Mouse (Mus musculus): ENCODE results near the gene 4933427D14Rik. TPM values are rescaled to one million over a fixed set of nuclear protein-coding genes. Genes with fewer than 3 reads are reported as not detected.

4933427D14Rik gene
- polyA plus RNA-seq, 1 experiment = 5.8 TPM

GRCm38 (mm10) chr11:72226020-72226791 lies 18.9 kb upstream of the 4933427D14Rik start:
- no peak for TF ChIP-seq CTCF (IDR thresholded peaks at IDR 0.05; ENCODE audit: low read depth, low read length)
- TF ChIP-seq POLR2A (IDR thresholded peaks at IDR 0.05; ENCODE audit: borderline replicate concordance, low read depth, low read length) = no peak
- Histone ChIP-seq H3K27ac (ENCODE audit: insufficient read depth, low read depth, low read length) (no peak overlapping the region), H3K4me3 (ENCODE audit: insufficient read depth, low read length) (no peak overlapping the region), H3K4me1 (ENCODE audit: control insufficient read depth, insufficient read depth, low read length) (peaks cover 2% of the 10 kb centered on the region; the same call in 1 of the 2 replicates)

- no peak for TF ChIP-seq POLR2A (IDR thresholded peaks at IDR 0.05; ENCODE audit: borderline replicate concordance, low read depth, low read length)
- TF ChIP-seq CTCF (IDR thresholded peaks at IDR 0.05; ENCODE audit: low read depth, low read length) = peak; percentile 53
- H3K4me3 ChIP-seq (ENCODE audit: insufficient read depth, low read length) = no peak overlapping the region
- no peak overlapping the region for H3K27ac ChIP-seq (ENCODE audit: insufficient read depth, low read depth, low read length)
- H3K4me1 ChIP-seq (ENCODE audit: control insufficient read depth, insufficient read depth, low read length) = peaks cover 2% of the 10 kb centered on the region; the same call in 1 of the 2 replicates
Observed at GRCm38 (mm10) chr11:72224865-72225264, 17.6 kb upstream of the 4933427D14Rik start.

GRCm38 (mm10) chr11:72223414-72223813 lies 16.2 kb upstream of the 4933427D14Rik start:
- Histone ChIP-seq H3K27ac (ENCODE audit: insufficient read depth, low read depth, low read length) (no peak overlapping the region), H3K4me3 (ENCODE audit: insufficient read depth, low read length) (no peak overlapping the region), H3K4me1 (ENCODE audit: control insufficient read depth, insufficient read depth, low read length) (peaks cover 2% of the 10 kb centered on the region; the same call in 1 of the 2 replicates)
- no peak for TF ChIP-seq POLR2A (IDR thresholded peaks at IDR 0.05; ENCODE audit: borderline replicate concordance, low read depth, low read length)
- TF ChIP-seq CTCF (IDR thresholded peaks at IDR 0.05; ENCODE audit: low read depth, low read length) = no peak

- TF ChIP-seq POLR2A (IDR thresholded peaks at IDR 0.05; ENCODE audit: borderline replicate concordance, low read depth, low read length) (no peak), CTCF (IDR thresholded peaks at IDR 0.05; ENCODE audit: low read depth, low read length) (peak; percentile 97)
- 0 out of 2 replicates have a peak overlapping the region, but pooled peaks have one; percentile 31 for H3K27ac ChIP-seq (ENCODE audit: insufficient read depth, low read depth, low read length)
- peaks cover 13% of the 10 kb centered on the region for H3K4me1 ChIP-seq (ENCODE audit: control insufficient read depth, insufficient read depth, low read length)
- no peak overlapping the region for H3K4me3 ChIP-seq (ENCODE audit: insufficient read depth, low read length)
Observed at GRCm38 (mm10) chr11:72221278-72221677, 14.0 kb upstream of the 4933427D14Rik start.

GRCm38 (mm10) chr11:72217116-72217515 lies 9.9 kb upstream of the 4933427D14Rik start:
- TF ChIP-seq CTCF (IDR thresholded peaks at IDR 0.05; ENCODE audit: low read depth, low read length) (no peak), POLR2A (IDR thresholded peaks at IDR 0.05; ENCODE audit: borderline replicate concordance, low read depth, low read length) (no peak)
- peak overlapping the region; percentile 47 for H3K27ac ChIP-seq (ENCODE audit: insufficient read depth, low read depth, low read length)

GRCm38 (mm10) chr11:72215410-72215797 lies 8.1 kb upstream of the 4933427D14Rik start, which contains the start of gene Med31:
Gene Med31 (minus strand): TSS chr11:72215592.
- no peak for TF ChIP-seq CTCF (IDR thresholded peaks at IDR 0.05; ENCODE audit: low read depth, low read length)
- TF ChIP-seq POLR2A (IDR thresholded peaks at IDR 0.05; ENCODE audit: borderline replicate concordance, low read depth, low read length) = no peak
- Histone ChIP-seq H3K4me3 (ENCODE audit: insufficient read depth, low read length) (peak within 1 kb of the TSS; percentile 74), H3K4me1 (ENCODE audit: control insufficient read depth, insufficient read depth, low read length) (peaks cover 20% of the 10 kb centered on the region), H3K27ac (ENCODE audit: insufficient read depth, low read depth, low read length) (peak within 1 kb of the TSS; percentile 5; the same call in 1 of the 2 replicates)

More at GRCm38 (mm10) chr11:72217116-72217515, 9.9 kb upstream of the 4933427D14Rik start:
- Histone ChIP-seq H3K4me1 (ENCODE audit: control insufficient read depth, insufficient read depth, low read length) (peaks cover 22% of the 10 kb centered on the region), H3K4me3 (ENCODE audit: insufficient read depth, low read length) (no peak overlapping the region)

- Histone ChIP-seq H3K4me1 (ENCODE audit: control insufficient read depth, insufficient read depth, low read length) (peaks cover 20% of the 10 kb centered on the region), H3K4me3 (ENCODE audit: insufficient read depth, low read length) (peak overlapping the region; percentile 74), H3K27ac (ENCODE audit: insufficient read depth, low read depth, low read length) (peak overlapping the region; percentile 5; the same call in 1 of the 2 replicates)
- TF ChIP-seq CTCF (IDR thresholded peaks at IDR 0.05; ENCODE audit: low read depth, low read length) (no peak), POLR2A (IDR thresholded peaks at IDR 0.05; ENCODE audit: borderline replicate concordance, low read depth, low read length) (no peak)
Observed at GRCm38 (mm10) chr11:72214591-72215409, 7.5 kb upstream of the 4933427D14Rik start.

- no peak for TF ChIP-seq POLR2A (IDR thresholded peaks at IDR 0.05; ENCODE audit: borderline replicate concordance, low read depth, low read length)
- TF ChIP-seq CTCF (IDR thresholded peaks at IDR 0.05; ENCODE audit: low read depth, low read length) = no peak
- Histone ChIP-seq H3K4me1 (ENCODE audit: control insufficient read depth, insufficient read depth, low read length) (peaks cover 10% of the 10 kb centered on the region), H3K4me3 (ENCODE audit: insufficient read depth, low read length) (peak overlapping the region; percentile 92), H3K27ac (ENCODE audit: insufficient read depth, low read depth, low read length) (no peak overlapping the region)
Observed at GRCm38 (mm10) chr11:72207834-72208377, 647 bp upstream of the 4933427D14Rik start.
